Comparison of ENCODE assay signal across 23 mouse cellular contexts in the genomic region with DNA sequence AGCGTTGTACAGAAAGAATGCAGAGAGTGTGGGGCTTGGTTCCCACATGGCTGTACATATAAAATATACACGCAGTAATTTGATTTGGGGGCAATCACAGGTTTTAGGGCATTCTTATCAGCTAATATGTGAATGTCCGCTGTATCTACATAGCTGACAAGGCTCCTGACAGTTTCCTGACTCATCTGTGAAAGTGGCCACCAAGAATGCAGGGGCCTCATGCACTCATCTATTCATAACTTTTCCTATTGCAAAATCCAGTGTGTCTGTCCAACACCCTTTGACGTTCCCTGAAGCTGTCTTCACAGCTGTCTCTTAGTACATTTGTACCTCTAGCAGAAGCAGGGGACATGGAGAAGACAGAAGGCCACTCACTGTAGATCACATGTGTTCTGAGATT. TPM values are rescaled to one million over a fixed set of nuclear protein-coding genes. Genes with fewer than 3 reads are reported as not detected.
DNase-seq lines count a peak whose midpoint lies in the region; ATAC-seq and TF ChIP-seq lines count a peak whose summit lies in the region.
"Had no signal": no experiment of that assay in that cellular context is flagged by ENCODE, and none has a peak within 500 bp of the region (broad histone marks: within the 10 kb centered on the region; RNA-seq: fewer than 3 reads in every experiment).

No protein-coding gene starts in this region.

- DNase-seq in heart, adult 11 months: peak; percentile 73
- DNase-seq in heart, adult 9 months (ENCODE audit: low spot score in 2 of 2): no peak
- no peak for DNase-seq in heart, embryonic 10.5 days (ENCODE audit: low spot score)
- DNase-seq in lung, postnatal 0 days (ENCODE audit: low spot score): peak; percentile 6
- no peak for DNase-seq in lung, postnatal 10 days
- no peak for DNase-seq in gastrocnemius, postnatal 36 days
- DNase-seq: adrenal gland, adult 2 months; adrenal gland, postnatal 25 days; cerebellum, adult 18-20 months; cerebellum, adult 9-11 months; cerebellum, postnatal 36 days; gastrocnemius, postnatal 10 days; kidney, adult 2 months had no signal

- no peaks in the 10 kb centered on the region for H3K36me3 ChIP-seq in heart, embryonic 14.5 days (ENCODE audit: control insufficient read depth, insufficient read depth, low read length)
- no peaks in the 10 kb centered on the region for H3K36me3 ChIP-seq in heart, embryonic 10.5 days
- H3K36me3 ChIP-seq in lung, postnatal 0 days (ENCODE audit: insufficient read depth, low read length): no peaks in the 10 kb centered on the region
- H3K36me3 ChIP-seq: embryonic facial prominence, embryonic 13.5 days; forebrain, embryonic 12.5 days; hindbrain, embryonic 15.5 days; kidney, embryonic 15.5 days had no signal

- H3K9me3 ChIP-seq in heart, embryonic 14.5 days (ENCODE audit: control insufficient read depth, low read length): no peaks in the 10 kb centered on the region
- no peaks in the 10 kb centered on the region for H3K9me3 ChIP-seq in heart, embryonic 10.5 days
- no peaks in the 10 kb centered on the region for H3K9me3 ChIP-seq in lung, postnatal 0 days (ENCODE audit: low read length)
- H3K9me3 ChIP-seq: embryonic facial prominence, embryonic 13.5 days; forebrain, embryonic 12.5 days; hindbrain, embryonic 15.5 days; kidney, embryonic 15.5 days had no signal

- WGBS in heart, embryonic 14.5 days: 14% methylated on average over 4 of the region's 4 CpGs
- WGBS in heart, embryonic 10.5 days: 37% methylated on average over 4 of the region's 4 CpGs
- WGBS in lung, postnatal 0 days: 39% methylated on average over 4 of the region's 4 CpGs

- 0 out of 2 replicates have a peak overlapping the region, but pooled peaks have one; percentile 1 for H3K4me2 ChIP-seq in heart, embryonic 14.5 days (ENCODE audit: low read length)
- no peak overlapping the region for H3K4me2 ChIP-seq in lung, postnatal 0 days (replicated peaks; ENCODE audit: low read depth, low read length)
- H3K4me2 ChIP-seq: embryonic facial prominence, embryonic 13.5 days; forebrain, embryonic 12.5 days; hindbrain, embryonic 15.5 days; kidney, embryonic 15.5 days had no signal

- intact Hi-C loops in gastrocnemius, postnatal 36 days (cut with DNase I): loop anchor here (10.0 kb wide), 1 partner anchor 390 kb away; no protein-coding TSS in a partner anchor

- no peak for ATAC-seq in heart, embryonic 14.5 days (ENCODE audit: insufficient number of reproducible peaks, insufficient read depth, low FRiP score, low read depth)
- no peak for ATAC-seq in lung, postnatal 0 days
- ATAC-seq: activated CD4-positive, CD25-positive, alpha-beta regulatory T cell, adult 4 months; forebrain, embryonic 16.5 days; intestine, embryonic 16.5 days; Patski had no signal

- TF ChIP-seq EP300 in lung, postnatal 0 days (IDR thresholded peaks at IDR 0.05): no peak

- H3K9ac ChIP-seq in heart, embryonic 14.5 days (ENCODE audit: low read length): no peak overlapping the region
- no peak overlapping the region for H3K9ac ChIP-seq in lung, postnatal 0 days (replicated peaks; ENCODE audit: low read depth)
- H3K9ac ChIP-seq: embryonic facial prominence, embryonic 13.5 days; forebrain, embryonic 12.5 days; hindbrain, embryonic 15.5 days; kidney, embryonic 15.5 days had no signal

- no peaks in the 10 kb centered on the region for H3K27me3 ChIP-seq in heart, embryonic 14.5 days (ENCODE audit: control insufficient read depth, insufficient read depth, low read length)
- H3K27me3 ChIP-seq in heart, embryonic 10.5 days (ENCODE audit: insufficient read depth, poor library complexity, severe bottlenecking): no peaks in the 10 kb centered on the region
- H3K27me3 ChIP-seq in lung, postnatal 0 days (replicated peaks; ENCODE audit: insufficient read depth, low read length): no peaks in the 10 kb centered on the region
- H3K27me3 ChIP-seq: embryonic facial prominence, embryonic 13.5 days; hindbrain, embryonic 15.5 days; kidney, embryonic 15.5 days; Patski had no signal

- H3K4me3 ChIP-seq in heart, embryonic 14.5 days (ENCODE audit: control insufficient read depth in 1 of 2, insufficient read depth in 1 of 2, low read depth in 1 of 2, low read length in 2 of 2): no peak overlapping the region
- no peak overlapping the region for H3K4me3 ChIP-seq in heart, embryonic 10.5 days
- no peak overlapping the region for H3K4me3 ChIP-seq in lung, postnatal 0 days (ENCODE audit: low read depth, low read length)
- H3K4me3 ChIP-seq: embryonic facial prominence, embryonic 13.5 days; forebrain, embryonic 12.5 days; hindbrain, embryonic 15.5 days; kidney, embryonic 15.5 days had no signal

- H3K27ac ChIP-seq in heart, embryonic 14.5 days (replicated peaks in 1 of 2; ENCODE audit: control insufficient read depth in 1 of 2, insufficient read depth in 1 of 2, low read depth in 2 of 2, low read length in 2 of 2): peak overlapping the region in 1 of 2 experiments; percentile 19; a peak in 1 of 4 replicates
- no peak overlapping the region for H3K27ac ChIP-seq in heart, embryonic 10.5 days
- no peak overlapping the region for H3K27ac ChIP-seq in lung, postnatal 0 days (ENCODE audit: low read length)
- H3K27ac ChIP-seq: embryonic facial prominence, embryonic 13.5 days; forebrain, embryonic 12.5 days; hindbrain, embryonic 15.5 days; kidney, embryonic 15.5 days had no signal

- peaks cover 3 to 15% of the 10 kb centered on the region in 2 experiments; a peak in 2 of 4 replicates for H3K4me1 ChIP-seq in heart, embryonic 14.5 days (ENCODE audit: control insufficient read depth in 2 of 2, insufficient read depth in 2 of 2, low read length in 2 of 2)
- H3K4me1 ChIP-seq in heart, embryonic 10.5 days: peaks cover 9% of the 10 kb centered on the region; the same call in 1 of the 2 replicates
- H3K4me1 ChIP-seq in lung, postnatal 0 days (ENCODE audit: insufficient read depth, low read depth, low read length): no peaks in the 10 kb centered on the region

- no peak for TF ChIP-seq CTCF in lung, postnatal 0 days (IDR thresholded peaks at IDR 0.05)

RNA-seq across cellular contexts. Expression of gene Enox1, which starts 11.5 kb away (rescaled TPM):
- polyA plus RNA-seq in heart, embryonic 14.5 days (2014; fragmentation: Nextera tagmentation; extraction: Ambion mirVana): 2.0 and 2.2 TPM in 2 replicates
- 4.4 and 5.8 TPM in 2 replicates for polyA plus RNA-seq in heart, embryonic 10.5 days (2016; fragmentation: Nextera tagmentation; extraction: Ambion mirVana)
- polyA plus RNA-seq in lung, postnatal 0 days (2015; fragmentation: Nextera tagmentation; extraction: Ambion mirVana): 1.5 and 2.0 TPM in 2 replicates
- total RNA-seq in gastrocnemius, postnatal 36 days (2021): under 1 TPM; 0.57 to 0.89 TPM
- total RNA-seq: MEL had no signal

Comparison
In these comparisons a context has a peak if more than half of its experiments do, and no peak if none do; other contexts are left out.
1. DNase-seq: peak in heart, adult 11 months (single experiment) and lung, postnatal 0 days (single experiment); none in heart, adult 9 months (0 of 2), heart, embryonic 10.5 days (single experiment), lung, postnatal 10 days (single experiment) and gastrocnemius, postnatal 36 days (0 of 2).